Mouse (Mus musculus) lung, postnatal 0 days (tissue): ENCODE results near the gene Pstpip1.

ENCODE experiments used
- CTCF ChIP-seq: IDR thresholded peaks from 2 replicates; pipeline ENCODE4 v1.5.1; 2016; ENCODE audit warnings: antibody characterized with exemption, mild to moderate bottlenecking
- EP300 ChIP-seq: IDR thresholded peaks from 2 replicates; pipeline ENCODE4 v1.6.1; 2016; ENCODE audit warnings: antibody characterized with exemption, mild to moderate bottlenecking, control low read depth

DNA sequence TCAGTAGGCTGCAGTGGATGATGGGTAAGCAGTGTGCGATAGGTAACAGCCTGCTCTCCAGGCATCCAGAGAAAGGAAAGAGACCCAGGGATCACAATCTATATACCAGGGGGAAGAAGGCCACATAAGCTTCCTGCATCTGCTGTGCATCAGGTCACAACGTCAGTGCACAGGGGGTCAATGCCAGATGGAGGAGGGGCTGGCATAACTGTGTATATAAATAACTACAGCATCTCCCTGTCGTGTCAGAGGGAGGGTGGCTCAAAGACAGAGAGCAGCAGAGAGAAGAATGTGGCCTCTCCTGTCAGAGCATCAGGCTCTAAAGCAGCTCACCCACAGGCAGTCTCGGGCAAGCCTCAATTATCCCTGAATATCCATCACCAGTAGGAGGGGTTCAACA, 40.8 kb downstream of the Pstpip1 start:
- no peak for TF ChIP-seq CTCF
- TF ChIP-seq EP300 = no peak
